Mouse (Mus musculus): ENCODE data around the gene Gm14214.

Gm14214 gene

DNA sequence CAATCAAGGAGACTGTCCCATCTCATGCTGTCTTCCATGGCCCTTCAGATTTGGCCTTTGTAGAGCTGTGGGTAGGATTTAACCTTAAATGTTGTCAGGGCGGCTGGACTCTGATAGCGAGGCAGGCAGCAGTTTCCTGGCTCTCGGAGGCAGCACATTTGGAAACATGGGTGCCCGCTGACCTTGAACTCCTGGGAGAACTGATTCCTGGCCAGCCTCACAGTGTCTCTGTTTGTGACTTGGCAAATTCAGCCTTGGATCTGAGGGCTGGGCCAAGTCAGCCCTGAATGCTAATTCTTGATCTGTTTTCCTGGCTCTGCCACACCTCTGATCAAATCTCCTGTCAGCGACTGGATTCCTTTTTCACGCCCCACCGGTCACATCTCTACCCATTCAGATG is 6.7 kb upstream of the Gm14214 start:
- no peak for DNase-seq (ENCODE audit: low spot score in 2 of 2)

DNA sequence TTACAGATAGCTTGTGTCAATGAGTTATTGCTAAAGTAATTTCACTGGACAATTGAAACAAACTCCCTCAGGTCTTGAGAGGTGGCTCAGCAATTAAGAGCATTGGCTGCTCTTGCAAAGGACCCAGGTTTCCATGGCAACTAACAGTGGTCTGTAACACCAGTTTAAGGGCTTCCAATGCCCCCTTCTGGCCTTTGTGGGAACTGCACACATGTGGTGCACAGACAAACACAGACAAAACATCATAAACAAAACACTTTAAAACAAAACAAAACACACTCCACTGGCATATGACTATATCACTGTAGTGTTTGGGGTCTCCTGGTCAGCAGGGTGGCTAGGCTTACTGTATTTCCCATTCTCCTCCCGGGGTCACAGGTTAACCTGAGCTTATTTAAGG is 4.2 kb upstream of the Gm14214 start:
- DNase-seq (ENCODE audit: low spot score in 2 of 2), result no peak

DNA sequence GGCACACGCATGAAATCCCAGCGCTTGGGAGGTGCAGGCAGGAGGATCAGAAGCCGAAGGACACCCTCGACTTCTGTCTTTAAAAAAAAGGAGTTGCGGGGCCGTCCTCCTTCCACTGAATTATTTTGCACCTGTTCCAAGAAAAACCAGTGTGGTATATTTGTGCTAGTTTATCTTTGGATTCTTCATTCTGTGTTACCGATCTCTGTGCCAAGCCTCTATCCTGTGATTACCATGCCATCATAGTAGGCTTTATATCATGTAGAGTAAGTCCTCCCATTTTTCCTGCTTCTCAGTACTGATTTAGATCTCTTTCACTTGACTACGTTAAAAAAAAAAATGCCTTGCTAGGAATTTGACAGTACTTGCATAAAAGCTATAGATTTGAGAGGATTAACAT is 1.8 kb upstream of the Gm14214 start:
- DNase-seq (ENCODE audit: low spot score in 2 of 2), result no peak

- no peak for DNase-seq (ENCODE audit: low spot score in 2 of 2)
Measured at GRCm38 (mm10) chr2:154767051-154767450, 2.8 kb downstream of the Gm14214 start.

GRCm38 (mm10) chr2:154765554-154766008 is 4.2 kb downstream of the Gm14214 start:
- DNase-seq (ENCODE audit: low spot score in 2 of 2), result no peak

- DNase-seq (ENCODE audit: low spot score in 2 of 2), result no peak
Measured at GRCm38 (mm10) chr2:154764828-154765497, 4.9 kb downstream of the Gm14214 start.

DNA sequence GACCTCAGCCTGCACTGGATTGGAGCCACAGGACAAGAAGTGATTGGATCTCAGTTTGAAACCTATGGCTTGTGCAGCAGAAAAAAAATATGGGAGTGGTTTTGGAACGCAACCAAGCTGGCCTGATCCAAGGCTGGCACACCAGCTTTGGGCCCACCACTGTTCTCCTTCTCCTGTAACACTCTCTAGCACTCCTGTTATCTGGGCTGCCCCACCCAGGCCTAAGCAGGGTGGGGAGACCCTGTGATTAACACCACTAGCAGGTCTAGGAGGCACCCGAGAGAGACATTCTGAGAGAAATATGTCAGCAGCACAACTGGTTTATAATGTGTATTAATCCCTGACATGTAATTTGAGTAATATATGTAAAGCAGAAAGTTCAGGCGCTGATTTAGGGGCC is 6.6 kb downstream of the Gm14214 start:
- no peak for DNase-seq (ENCODE audit: low spot score in 2 of 2)

DNA sequence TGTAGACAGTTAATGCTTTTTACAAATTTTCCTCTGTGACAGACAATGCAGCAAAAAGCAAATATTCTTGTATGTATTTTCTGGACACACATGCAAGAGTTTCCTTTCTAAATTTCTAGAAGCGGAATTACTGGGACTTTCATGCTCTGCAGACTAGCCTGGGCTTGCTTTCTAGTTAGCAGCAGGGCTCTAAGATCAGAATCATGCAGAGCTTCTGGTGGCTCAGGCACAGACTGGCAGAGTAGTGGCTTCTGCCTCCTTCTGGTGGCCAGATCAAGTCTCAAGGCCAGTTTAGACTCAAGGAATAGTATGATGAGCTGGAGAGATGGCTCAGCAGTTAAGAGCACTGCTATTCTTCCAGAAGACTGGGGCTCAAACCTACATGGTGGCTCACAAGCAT is 11.4 kb downstream of the Gm14214 start:
- DNase-seq (ENCODE audit: low spot score in 2 of 2), result no peak

DNA sequence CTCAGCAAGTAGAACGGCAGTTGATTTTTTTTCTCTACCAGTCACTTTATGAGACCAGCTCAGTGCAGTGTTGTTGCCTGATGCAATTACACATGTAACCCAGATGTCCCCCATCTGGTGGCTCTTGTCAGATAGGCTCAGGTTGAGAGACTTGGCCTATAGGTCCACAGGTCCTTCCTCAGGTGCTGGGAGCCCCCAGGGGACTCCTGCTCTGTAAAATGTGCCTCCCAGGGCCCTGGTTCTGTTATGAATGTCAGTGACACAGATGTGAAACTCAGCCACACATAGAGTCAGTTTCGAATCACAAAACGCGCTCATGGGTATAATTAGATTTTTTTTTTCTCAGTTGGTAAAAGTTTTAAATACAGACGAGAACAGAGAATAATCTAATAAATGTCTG is 12.1 kb downstream of the Gm14214 start:
- no peak for DNase-seq (ENCODE audit: low spot score in 2 of 2)

DNA sequence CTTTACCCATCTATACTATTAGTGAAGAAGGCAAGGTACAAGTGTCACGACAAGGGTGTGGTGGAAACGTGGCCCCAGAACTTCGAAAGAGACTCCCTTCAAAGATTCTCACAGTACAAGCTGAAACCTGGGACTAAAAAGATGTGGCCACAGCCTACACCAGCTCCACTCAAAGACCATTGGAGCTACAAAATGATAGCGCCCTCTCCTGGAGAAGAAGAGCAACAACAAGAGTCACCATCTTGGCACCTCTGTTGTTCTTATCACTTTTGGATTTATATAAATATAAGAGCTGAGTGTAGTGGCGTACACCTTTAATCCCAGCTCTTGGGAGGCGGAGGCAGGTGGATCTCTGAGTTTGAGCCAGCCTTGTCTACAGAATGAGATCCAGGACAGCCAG is 14.0 kb downstream of the Gm14214 start:
- DNase-seq (ENCODE audit: low spot score in 2 of 2), result no peak

GRCm38 (mm10) chr2:154754068-154754560 is 15.7 kb downstream of the Gm14214 start:
- DNase-seq (ENCODE audit: low spot score in 2 of 2), result no peak

- no peak for DNase-seq (ENCODE audit: low spot score in 2 of 2)
Measured at GRCm38 (mm10) chr2:154751924-154752323, 17.9 kb downstream of the Gm14214 start.

DNA sequence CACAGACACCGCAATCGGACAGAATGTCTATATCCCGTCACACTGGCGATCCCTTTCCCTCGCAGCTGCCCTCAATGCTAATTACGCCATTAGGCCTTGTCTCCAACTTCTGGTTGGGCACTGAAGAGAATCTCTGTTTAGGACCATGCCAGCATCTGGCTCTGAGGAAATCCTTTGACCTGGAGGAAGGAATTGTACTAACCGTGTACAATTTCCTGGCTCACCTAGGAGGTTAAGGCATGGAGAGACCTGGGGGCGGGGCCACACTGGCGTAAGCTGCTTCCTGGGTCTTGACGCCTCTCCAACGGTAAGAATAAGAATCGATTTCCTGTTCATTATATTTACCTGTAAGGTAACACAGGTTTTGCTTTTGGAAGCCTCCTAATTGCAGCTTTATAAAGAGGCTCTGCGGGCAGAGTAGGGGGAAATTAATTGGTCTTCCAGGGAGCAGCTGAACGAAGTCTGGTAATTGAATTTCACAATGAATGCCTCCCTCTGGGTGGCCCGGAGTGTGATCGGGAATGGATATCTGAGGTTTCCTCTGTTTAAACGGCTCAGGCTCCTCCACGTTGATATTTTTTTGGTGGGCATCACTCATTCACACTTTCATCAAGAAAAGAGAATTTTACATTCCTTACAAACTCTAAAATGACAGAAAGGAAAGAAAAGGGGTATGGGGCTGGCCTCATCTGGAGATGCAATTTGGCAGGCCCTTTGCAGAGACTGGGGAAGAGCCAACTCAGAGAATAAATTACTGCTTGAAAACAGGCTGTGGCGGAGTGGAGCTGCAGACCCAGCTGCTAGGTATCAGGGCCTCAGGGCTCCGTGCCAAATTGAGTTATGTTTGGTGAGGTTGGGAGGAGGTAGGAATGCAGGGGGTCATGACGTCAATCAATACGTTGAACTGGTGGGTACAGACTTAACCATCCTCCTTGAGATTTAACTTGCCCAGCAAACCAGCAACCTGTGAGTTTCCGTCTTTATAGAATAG is 20.5 kb downstream of the Gm14214 start:
- DNase-seq (ENCODE audit: low spot score in 2 of 2), result no peak

GRCm38 (mm10) chr2:154748383-154748782 is 21.4 kb downstream of the Gm14214 start:
- no peak for DNase-seq (ENCODE audit: low spot score in 2 of 2)

- DNase-seq (ENCODE audit: low spot score in 2 of 2), result no peak
Measured at GRCm38 (mm10) chr2:154743915-154744314, 25.9 kb downstream of the Gm14214 start.

DNA sequence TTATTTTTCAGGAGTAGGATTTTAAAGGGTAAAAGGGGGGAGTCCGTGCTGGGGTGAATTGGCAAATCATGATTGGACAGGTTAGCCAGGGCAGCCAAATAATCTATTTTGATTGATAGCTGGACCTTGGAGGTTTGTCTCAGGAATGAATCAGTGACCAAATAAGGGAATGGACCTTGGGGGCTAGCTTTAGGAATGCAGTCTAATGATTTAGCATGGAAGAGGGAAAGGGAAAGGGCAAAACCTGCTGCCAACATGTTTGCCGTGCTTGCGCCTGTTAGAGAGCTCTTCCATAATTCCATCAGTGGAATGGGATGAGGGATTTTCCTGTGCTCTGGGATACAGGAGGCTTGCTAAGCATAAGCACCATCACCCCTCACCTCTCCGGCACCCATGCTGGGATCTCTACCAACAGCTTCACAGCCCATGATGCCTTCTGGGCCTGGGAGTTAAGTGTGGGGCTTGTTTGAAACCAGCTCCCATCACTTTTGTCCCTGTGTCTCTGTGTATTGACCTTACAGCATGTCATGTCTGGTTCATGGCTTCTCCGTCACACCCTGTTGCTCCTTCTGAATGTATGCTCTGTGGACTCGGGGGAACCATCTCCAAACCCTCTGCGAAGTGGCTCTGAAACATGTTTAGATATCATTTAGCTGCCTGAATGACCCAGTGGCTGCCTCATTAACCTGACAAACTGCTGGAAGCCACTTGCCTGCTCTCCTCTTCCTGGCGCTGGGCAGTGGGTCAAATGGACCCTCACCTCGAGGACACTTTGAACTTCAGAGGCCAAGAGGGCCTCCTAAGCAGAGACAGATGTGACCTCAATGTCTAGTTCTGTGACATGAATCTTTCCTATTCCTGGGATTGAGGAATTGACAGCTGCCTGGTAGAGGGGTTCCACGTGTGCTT is 26.7 kb downstream of the Gm14214 start:
- DNase-seq (ENCODE audit: low spot score in 2 of 2), result no peak

GRCm38 (mm10) chr2:154738621-154739020 is 31.2 kb downstream of the Gm14214 start:
- no peak for DNase-seq (ENCODE audit: low spot score in 2 of 2)

- no peak for DNase-seq (ENCODE audit: low spot score in 2 of 2)
Measured at GRCm38 (mm10) chr2:154735986-154736385, 33.8 kb downstream of the Gm14214 start.

- DNase-seq (ENCODE audit: low spot score in 2 of 2), result no peak
Measured at GRCm38 (mm10) chr2:154735416-154735815, 34.4 kb downstream of the Gm14214 start.

GRCm38 (mm10) chr2:154734977-154735376 is 34.9 kb downstream of the Gm14214 start:
- no peak for DNase-seq (ENCODE audit: low spot score in 2 of 2)

GRCm38 (mm10) chr2:154732503-154733141 is 37.2 kb downstream of the Gm14214 start:
- no peak for DNase-seq (ENCODE audit: low spot score in 2 of 2)
